Mouse (Mus musculus) splenic B cell, adult 2 months (primary cell): ENCODE measurements at regions not wholly inside any gene's neighbourhood (a gene's known extent, or its start where the extent isn't known, plus 50 kb on each side); places are given as distances from the start of the nearest gene placed in this dataset.
A peak's percentile ranks its signal among the peaks of the same experiment; 100 is the strongest.

Experiments used
- DNase-seq: peaks from one replicate; pipeline ENCODE4 v3.0.0-alpha.2; 2011; ENCODE audit warnings: low read depth, low spot score
- H3K27me3 ChIP-seq: 2 replicates; pipeline ENCODE4 v1.6.1; 2012; ENCODE audit warnings: mild to moderate bottlenecking, low read length, moderate library complexity, mixed read lengths; ENCODE audit not compliant: control insufficient read depth, poor library complexity, insufficient read depth, severe bottlenecking
- H3K36me3 ChIP-seq: 2 replicates; pipeline ENCODE4 v1.6.1; 2012; ENCODE audit warnings: mild to moderate bottlenecking, low read length, moderate library complexity, mixed read lengths; ENCODE audit not compliant: control insufficient read depth, poor library complexity, insufficient read depth, severe bottlenecking

GRCm38 (mm10) chr3:149466973-149467372 lies 476.6 kb upstream of the Adgrl2 start:
- DNase-seq: no peak
- no peaks in the 10 kb centered on the region for H3K36me3 ChIP-seq
- H3K27me3 ChIP-seq: no peaks in the 10 kb centered on the region

GRCm38 (mm10) chr3:149464603-149465002 lies 474.2 kb upstream of the Adgrl2 start:
- Histone ChIP-seq H3K27me3 (no peaks in the 10 kb centered on the region), H3K36me3 (no peaks in the 10 kb centered on the region)
- peak; percentile 13 for DNase-seq

- no peaks in the 10 kb centered on the region for H3K36me3 ChIP-seq
- DNase-seq: no peak
Observed at GRCm38 (mm10) chr3:149462121-149462541, 471.8 kb upstream of the Adgrl2 start.

DNA sequence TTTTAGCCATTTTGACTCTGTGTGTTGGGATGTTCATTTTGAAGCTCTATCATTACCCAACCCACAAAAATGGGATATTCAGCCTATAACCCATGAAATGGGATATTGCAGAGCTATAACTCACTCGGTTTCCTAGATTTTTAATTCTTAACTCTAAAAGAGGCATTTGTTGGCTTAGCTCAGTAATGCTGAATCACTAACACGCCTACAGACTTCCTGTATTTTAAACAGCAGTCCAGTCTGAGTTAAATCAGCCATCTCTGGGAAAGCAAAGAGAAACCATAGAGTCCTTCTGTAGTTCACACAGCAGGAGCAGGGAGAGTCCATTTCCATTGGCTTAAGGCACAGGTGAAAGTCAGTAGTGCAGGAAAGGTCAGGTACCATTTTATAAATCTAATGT lies 471.3 kb upstream of the Adgrl2 start:
- Histone ChIP-seq H3K36me3 (no peaks in the 10 kb centered on the region), H3K27me3 (no peaks in the 10 kb centered on the region)
- no peak for DNase-seq

More at GRCm38 (mm10) chr3:149462121-149462541, 471.8 kb upstream of the Adgrl2 start:
- H3K27me3 ChIP-seq: no peaks in the 10 kb centered on the region

DNA sequence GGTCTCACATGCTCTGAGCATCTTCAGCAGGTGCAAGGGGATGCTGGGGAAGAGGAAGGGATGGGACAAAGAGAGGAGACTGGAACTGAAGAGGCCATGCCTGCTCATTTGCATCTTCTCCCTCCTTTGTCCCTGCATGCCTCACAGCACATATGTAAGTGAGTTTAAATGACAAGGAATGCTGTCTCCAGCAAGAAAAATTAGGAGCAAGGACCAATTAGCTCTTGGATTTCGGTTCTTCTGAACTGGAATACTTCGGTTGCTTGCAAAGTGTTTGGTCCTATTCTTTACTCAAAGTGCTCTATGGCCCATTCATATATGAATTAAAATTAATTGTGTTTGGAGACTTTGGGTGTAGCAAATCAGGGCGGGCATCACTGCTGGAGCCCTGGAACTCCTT lies 459.0 kb upstream of the Adgrl2 start:
- Histone ChIP-seq H3K36me3 (no peaks in the 10 kb centered on the region), H3K27me3 (no peaks in the 10 kb centered on the region)
- no peak for DNase-seq

GRCm38 (mm10) chr3:149445991-149446564 lies 455.7 kb upstream of the Adgrl2 start:
- DNase-seq: no peak
- Histone ChIP-seq H3K27me3 (no peaks in the 10 kb centered on the region), H3K36me3 (no peaks in the 10 kb centered on the region)

DNA sequence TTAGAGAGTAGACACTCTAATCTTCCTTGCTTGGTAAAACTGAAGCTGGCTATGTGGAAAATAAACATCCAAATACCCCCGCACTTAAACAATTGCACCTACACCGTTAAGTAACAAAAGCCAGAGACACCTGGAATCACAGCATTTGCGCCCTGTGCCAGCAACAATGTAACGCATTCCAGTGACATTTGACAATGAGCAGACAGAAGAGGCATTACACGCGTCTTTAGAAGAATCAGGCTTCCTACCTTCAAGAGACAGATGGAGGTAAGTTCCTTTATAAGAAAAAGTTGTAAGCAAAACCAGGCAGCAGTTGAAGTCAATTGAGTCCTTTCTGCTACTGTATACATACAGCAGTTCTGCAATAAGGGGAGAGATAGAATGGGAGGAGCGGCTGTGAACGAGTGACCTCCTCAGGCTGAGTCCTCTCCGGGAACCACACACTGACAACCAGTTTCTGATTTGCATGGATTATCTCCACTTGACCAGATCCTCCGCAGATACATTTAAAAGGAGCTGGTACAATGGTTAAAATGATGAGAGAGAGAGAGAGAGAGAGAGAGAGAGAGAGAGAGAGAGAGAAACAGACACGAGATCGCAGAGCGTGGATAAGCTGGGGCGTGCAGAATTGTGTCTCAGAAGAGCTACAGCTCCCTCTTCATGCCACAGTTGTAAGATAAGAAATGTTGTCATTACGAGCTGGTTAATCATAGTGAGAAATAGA lies 454.7 kb upstream of the Adgrl2 start:
- Histone ChIP-seq H3K36me3 (no peaks in the 10 kb centered on the region), H3K27me3 (no peaks in the 10 kb centered on the region)
- DNase-seq: peak; percentile 67

DNA sequence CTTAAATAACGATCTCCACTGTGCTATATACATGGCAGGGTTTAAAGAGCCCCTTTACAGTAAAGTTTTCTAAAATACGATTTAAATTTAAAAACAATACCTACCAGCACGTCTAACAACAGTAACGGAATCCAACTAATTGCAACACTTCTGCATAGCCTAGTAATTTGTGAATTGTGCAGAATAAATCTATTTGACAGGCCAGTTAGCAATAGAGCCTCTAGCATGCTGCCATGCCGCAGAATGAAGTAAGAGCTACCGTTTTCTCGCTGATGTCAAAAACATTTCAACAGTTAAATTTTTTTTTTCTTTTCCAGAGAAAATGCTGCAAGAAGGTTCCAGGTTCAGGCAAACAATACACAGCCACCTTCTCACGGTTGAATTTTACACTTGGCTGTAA lies 454.0 kb upstream of the Adgrl2 start:
- H3K36me3 ChIP-seq: no peaks in the 10 kb centered on the region
- H3K27me3 ChIP-seq: no peaks in the 10 kb centered on the region
- no peak for DNase-seq

DNA sequence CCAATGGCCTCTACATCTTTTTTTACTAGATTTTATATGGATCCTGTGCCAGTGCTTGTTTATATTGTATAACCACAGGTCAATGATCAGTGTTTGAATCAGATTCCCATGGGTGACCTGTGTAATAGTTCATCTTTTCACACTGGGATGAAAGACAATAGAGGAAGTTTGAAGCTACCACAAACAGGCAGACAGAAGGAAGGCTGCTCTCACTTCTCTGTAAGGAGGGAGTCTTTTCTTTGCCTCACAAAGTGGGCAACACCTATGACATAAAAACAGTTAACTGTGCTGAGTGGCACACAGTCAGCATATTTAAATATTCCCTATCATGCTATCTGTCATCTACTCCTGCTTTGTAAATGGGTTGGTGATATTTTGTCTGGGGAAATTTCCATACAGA lies 450.9 kb upstream of the Adgrl2 start:
- H3K27me3 ChIP-seq: no peaks in the 10 kb centered on the region
- H3K36me3 ChIP-seq: no peaks in the 10 kb centered on the region
- no peak for DNase-seq

- Histone ChIP-seq H3K27me3 (no peaks in the 10 kb centered on the region), H3K36me3 (no peaks in the 10 kb centered on the region)
- DNase-seq: no peak
Observed at GRCm38 (mm10) chr3:149437763-149438162, 447.4 kb upstream of the Adgrl2 start.

DNA sequence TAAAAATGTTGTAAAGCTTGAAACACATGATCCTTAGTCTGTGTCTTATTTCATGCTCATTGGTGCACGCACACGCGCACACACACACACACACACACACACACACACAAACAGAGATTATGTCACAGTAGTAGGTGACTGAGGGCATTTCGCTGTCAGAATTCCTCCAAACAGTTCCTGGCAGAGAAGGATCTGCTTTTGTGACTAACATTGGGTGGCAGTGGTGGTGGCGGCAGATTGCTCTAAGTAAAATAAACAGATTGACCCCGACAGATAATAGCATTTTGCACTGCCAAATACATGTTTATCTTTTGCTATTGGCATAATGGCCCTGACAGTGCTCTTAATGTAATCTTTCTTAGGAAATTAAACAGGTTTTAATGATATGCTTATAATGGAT lies 446.6 kb upstream of the Adgrl2 start:
- DNase-seq: peak; percentile 25
- Histone ChIP-seq H3K27me3 (no peaks in the 10 kb centered on the region), H3K36me3 (no peaks in the 10 kb centered on the region)

DNA sequence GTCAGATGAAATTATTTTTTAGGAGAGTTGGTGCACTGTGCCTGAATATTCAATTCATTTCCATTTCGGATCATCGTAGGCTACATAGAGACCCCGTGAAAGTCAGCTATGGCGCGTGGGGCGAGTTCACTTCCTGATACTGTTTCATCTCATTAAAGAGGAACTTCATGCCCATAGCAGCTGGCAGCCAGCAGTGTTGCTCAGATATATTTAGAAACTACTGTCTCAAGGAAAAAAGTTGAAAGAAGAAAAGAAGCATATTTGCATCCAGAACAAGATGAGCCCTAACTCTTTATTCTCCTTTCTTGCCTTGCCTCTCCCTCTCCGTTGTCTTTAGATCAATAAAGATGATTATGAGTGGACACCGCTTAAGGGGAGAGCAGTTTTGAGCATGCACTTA lies 446.1 kb upstream of the Adgrl2 start:
- Histone ChIP-seq H3K36me3 (no peaks in the 10 kb centered on the region), H3K27me3 (no peaks in the 10 kb centered on the region)
- DNase-seq: peak; percentile 65

GRCm38 (mm10) chr3:149431795-149432194 lies 441.4 kb upstream of the Adgrl2 start:
- no peaks in the 10 kb centered on the region for H3K27me3 ChIP-seq
- no peak for DNase-seq
- H3K36me3 ChIP-seq: no peaks in the 10 kb centered on the region

DNA sequence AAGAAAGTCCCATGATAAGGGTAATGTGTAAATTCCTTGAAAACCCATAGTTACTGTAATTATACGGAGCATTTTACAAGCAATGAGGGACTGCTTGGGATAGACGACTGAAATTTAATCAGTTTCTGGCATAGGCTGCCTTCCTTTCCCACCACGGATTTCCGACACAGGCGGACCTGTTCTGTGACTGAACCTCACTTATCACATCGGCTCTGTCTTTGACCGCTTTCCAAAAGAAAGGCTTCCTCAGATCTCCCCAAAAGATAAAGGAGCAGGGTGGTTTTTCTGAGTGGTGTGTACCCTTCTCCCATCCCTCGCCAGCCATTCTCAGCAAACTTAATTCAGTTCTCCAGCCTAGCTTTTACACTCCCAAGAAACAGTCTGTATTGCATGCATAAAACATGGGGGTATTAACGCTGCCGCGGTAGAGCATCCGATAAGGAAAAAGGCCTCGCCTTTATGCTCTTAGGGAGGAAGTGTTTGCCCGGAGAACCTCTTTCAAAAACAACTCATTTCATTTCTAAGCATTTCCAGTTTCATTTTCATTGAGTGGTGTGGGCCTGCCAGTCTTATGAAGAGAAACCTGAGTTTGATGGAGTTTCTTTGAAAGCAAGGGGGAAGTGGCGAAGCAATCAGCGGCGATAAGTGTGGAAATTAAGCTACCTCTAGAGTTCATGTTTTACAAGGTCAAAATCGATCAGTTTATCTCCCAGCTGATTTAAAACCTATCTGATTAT lies 435.8 kb upstream of the Adgrl2 start:
- Histone ChIP-seq H3K27me3 (no peaks in the 10 kb centered on the region), H3K36me3 (no peaks in the 10 kb centered on the region)
- DNase-seq: peak; percentile 43

- no peaks in the 10 kb centered on the region for H3K36me3 ChIP-seq
- no peak for DNase-seq
- no peaks in the 10 kb centered on the region for H3K27me3 ChIP-seq
Observed at GRCm38 (mm10) chr3:149424306-149424705, 434.0 kb upstream of the Adgrl2 start.
